Mouse (Mus musculus) lung, embryonic 15.5 days (tissue): ENCODE data around the gene Fam171a2. TPM values are rescaled to one million over a fixed set of nuclear protein-coding genes. Genes with fewer than 3 reads are reported as not detected.

Experiments
- ATAC-seq: fragments of 200-750 bp; cut with Nextera tagmentation; 2 replicates; pipeline ENCODE4 v1.8.0; 2017; ENCODE audit warnings: moderate number of reproducible peaks, borderline replicate concordance; ENCODE audit not compliant: low FRiP score, low TSS enrichment; ENCODE audit errors: extremely low read depth
- H3K27ac ChIP-seq: fragments of 300-500 bp; sonication (generic); 2 replicates; pipeline ENCODE4 v1.5.1; 2015; ENCODE audit warnings: moderate library complexity, mild to moderate bottlenecking, inconsistent platforms
- H3K27me3 ChIP-seq: fragments of 300-500 bp; sonication (generic); 2 replicates; pipeline ENCODE4 v1.6.1; 2015; ENCODE audit warnings: inconsistent platforms
- H3K36me3 ChIP-seq: fragments of 300-500 bp; sonication (generic); 2 replicates; pipeline ENCODE4 v1.6.1; 2015; ENCODE audit warnings: inconsistent platforms
- H3K4me1 ChIP-seq: fragments of 300-500 bp; sonication (generic); 2 replicates; pipeline ENCODE4 v1.6.1; 2015; ENCODE audit warnings: inconsistent platforms
- H3K4me2 ChIP-seq: fragments of 300-500 bp; sonication (generic); 2 replicates; pipeline ENCODE4 v1.6.1; 2015; ENCODE audit warnings: inconsistent platforms, mild to moderate bottlenecking, moderate library complexity
- H3K4me3 ChIP-seq: fragments of 300-500 bp; sonication (generic); 2 replicates; pipeline ENCODE4 v1.5.1; 2015; ENCODE audit warnings: mild to moderate bottlenecking, inconsistent platforms
- H3K9ac ChIP-seq: fragments of 300-500 bp; sonication (generic); 2 replicates; pipeline ENCODE4 v1.6.1; 2015; ENCODE audit warnings: inconsistent platforms
- H3K9me3 ChIP-seq: fragments of 300-500 bp; sonication (generic); 2 replicates; pipeline ENCODE4 v1.6.1; 2016; ENCODE audit warnings: inconsistent platforms
- WGBS: fragments of 180-500 bp; shearing (Covaris S2); methylation state at CpG from one replicate; pipeline ENCODE4 v1.1.7; 2015; 5-methylcytosine and 5-hydroxymethylcytosine counted together
- polyA plus RNA-seq: library from polyadenylated mRNA; unstranded; fragments of >200 nt; fragmentation: Nextera tagmentation; extraction: Ambion mirVana; gene quantifications from 2 replicates; pipeline ENCODE4 v1.2.1, GENCODE M21; 2015

Gene Fam171a2
- polyA plus RNA-seq, 1 experiment from 2014 or later: 4.7 TPM

GRCm38 (mm10) chr11:102432115-102432843 lies 15.2 kb downstream of the Fam171a2 start:
- no peaks in the 10 kb centered on the region for H3K27me3 ChIP-seq
- H3K36me3 ChIP-seq: peaks cover 24% of the 10 kb centered on the region
- H3K9ac ChIP-seq: no peak overlapping the region
- 49% methylated on average over 16 of the region's 16 CpGs for WGBS
- peaks cover 30% of the 10 kb centered on the region for H3K4me1 ChIP-seq
- H3K4me3 ChIP-seq: no peak overlapping the region
- H3K27ac ChIP-seq: no peak overlapping the region
- H3K4me2 ChIP-seq: no peak overlapping the region
- no peak for ATAC-seq
- H3K9me3 ChIP-seq: no peaks in the 10 kb centered on the region

GRCm38 (mm10) chr11:102431728-102432114 lies 15.8 kb downstream of the Fam171a2 start:
- H3K4me2 ChIP-seq: no peak overlapping the region
- no peak overlapping the region for H3K4me3 ChIP-seq
- peaks cover 25% of the 10 kb centered on the region for H3K4me1 ChIP-seq
- H3K27ac ChIP-seq: no peak overlapping the region
- ATAC-seq: no peak
- H3K9me3 ChIP-seq: no peaks in the 10 kb centered on the region
- H3K36me3 ChIP-seq: peaks cover 20% of the 10 kb centered on the region
- 81% methylated on average over 3 of the region's 3 CpGs for WGBS
- no peaks in the 10 kb centered on the region for H3K27me3 ChIP-seq
- H3K9ac ChIP-seq: no peak overlapping the region

- Histone ChIP-seq H3K9me3 (no peaks in the 10 kb centered on the region), H3K4me2 (peak overlapping the region; percentile 94), H3K9ac (peak overlapping the region; percentile 65), H3K4me1 (peaks cover 25% of the 10 kb centered on the region), H3K4me3 (peak overlapping the region; percentile 68), H3K27me3 (no peaks in the 10 kb centered on the region), H3K27ac (peak overlapping the region; percentile 86), H3K36me3 (peaks cover 16% of the 10 kb centered on the region)
- WGBS: 2% methylated on average over 7 of the region's 7 CpGs
- ATAC-seq: peak; percentile 19; the same call in 1 of the 2 replicates
Measured at GRCm38 (mm10) chr11:102431018-102431645, 16.4 kb downstream of the Fam171a2 start.

GRCm38 (mm10) chr11:102430121-102431017 lies 17.1 kb downstream of the Fam171a2 start, which contains the start of gene Grn:
TSS of gene Grn (plus strand) at chr11:102430315.
- peak within 1 kb of the TSS; percentile 68 for H3K4me3 ChIP-seq
- 0% methylated on average over 29 of the region's 29 CpGs for WGBS
- H3K36me3 ChIP-seq: peaks cover 9% of the 10 kb centered on the region

GRCm38 (mm10) chr11:102429551-102429950 lies 17.9 kb downstream of the Fam171a2 start:
- Histone ChIP-seq H3K4me2 (peak overlapping the region; percentile 94), H3K27me3 (no peaks in the 10 kb centered on the region), H3K27ac (0 out of 2 replicates have a peak overlapping the region, but pooled peaks have one; percentile 35), H3K9me3 (no peaks in the 10 kb centered on the region), H3K4me1 (peaks cover 30% of the 10 kb centered on the region), H3K36me3 (peaks cover under 1% of the 10 kb centered on the region), H3K4me3 (peak overlapping the region; percentile 68), H3K9ac (peak overlapping the region; percentile 55)
- no peak for ATAC-seq
- WGBS: 29% methylated on average over 3 of the region's 3 CpGs

More at GRCm38 (mm10) chr11:102430121-102431017, 17.1 kb downstream of the Fam171a2 start, which contains the start of gene Grn:
- Histone ChIP-seq H3K9me3 (no peaks in the 10 kb centered on the region), H3K4me1 (peaks cover 25% of the 10 kb centered on the region), H3K27me3 (no peaks in the 10 kb centered on the region), H3K9ac (peak within 1 kb of the TSS; percentile 65), H3K4me2 (peak within 1 kb of the TSS; percentile 94), H3K27ac (peak within 1 kb of the TSS; percentile 86)
- peak; percentile 92 for ATAC-seq

- H3K9ac ChIP-seq: no peak overlapping the region
- peaks cover 28% of the 10 kb centered on the region for H3K4me1 ChIP-seq
- H3K27me3 ChIP-seq: no peaks in the 10 kb centered on the region
- peak overlapping the region; percentile 68; the same call in 1 of the 2 replicates for H3K4me3 ChIP-seq
- no peak for ATAC-seq
- no peaks in the 10 kb centered on the region for H3K9me3 ChIP-seq
- H3K27ac ChIP-seq: 0 out of 2 replicates have a peak overlapping the region, but pooled peaks have one; percentile 35
- H3K4me2 ChIP-seq: peak overlapping the region; percentile 94
- 69% methylated on average over 8 of the region's 8 CpGs for WGBS
- no peaks in the 10 kb centered on the region for H3K36me3 ChIP-seq
Measured at GRCm38 (mm10) chr11:102428981-102429540, 18.4 kb downstream of the Fam171a2 start.

- Histone ChIP-seq H3K4me3 (no peak overlapping the region), H3K4me1 (peaks cover 15% of the 10 kb centered on the region), H3K9ac (no peak overlapping the region), H3K9me3 (no peaks in the 10 kb centered on the region), H3K27ac (no peak overlapping the region), H3K4me2 (no peak overlapping the region), H3K36me3 (no peaks in the 10 kb centered on the region), H3K27me3 (no peaks in the 10 kb centered on the region)
- no peak for ATAC-seq
- 74% methylated on average over 8 of the region's 8 CpGs for WGBS
Measured at GRCm38 (mm10) chr11:102425555-102426316, 21.7 kb downstream of the Fam171a2 start.

GRCm38 (mm10) chr11:102424666-102425065 lies 22.8 kb downstream of the Fam171a2 start:
- H3K27ac ChIP-seq: no peak overlapping the region
- no peaks in the 10 kb centered on the region for H3K36me3 ChIP-seq
- H3K27me3 ChIP-seq: no peaks in the 10 kb centered on the region
- H3K4me2 ChIP-seq: no peak overlapping the region
- H3K4me1 ChIP-seq: peaks cover 12% of the 10 kb centered on the region
- no peak overlapping the region for H3K4me3 ChIP-seq
- H3K9me3 ChIP-seq: no peaks in the 10 kb centered on the region
- 75% methylated on average over 6 of the region's 6 CpGs for WGBS
- H3K9ac ChIP-seq: no peak overlapping the region
- ATAC-seq: no peak

GRCm38 (mm10) chr11:102421559-102421958 lies 25.9 kb downstream of the Fam171a2 start:
- Histone ChIP-seq H3K27ac (no peak overlapping the region), H3K36me3 (no peaks in the 10 kb centered on the region)
- ATAC-seq: no peak

GRCm38 (mm10) chr11:102418887-102419286 lies 28.6 kb downstream of the Fam171a2 start:
- Histone ChIP-seq H3K4me1 (no peaks in the 10 kb centered on the region), H3K36me3 (no peaks in the 10 kb centered on the region), H3K27ac (no peak overlapping the region), H3K27me3 (no peaks in the 10 kb centered on the region), H3K4me3 (no peak overlapping the region), H3K4me2 (no peak overlapping the region), H3K9ac (no peak overlapping the region), H3K9me3 (no peaks in the 10 kb centered on the region)
- ATAC-seq: no peak

More at GRCm38 (mm10) chr11:102421559-102421958, 25.9 kb downstream of the Fam171a2 start:
- 39% methylated on average over 8 of the region's 8 CpGs for WGBS
- Histone ChIP-seq H3K9me3 (no peaks in the 10 kb centered on the region), H3K9ac (no peak overlapping the region), H3K4me3 (no peak overlapping the region), H3K4me2 (no peak overlapping the region), H3K27me3 (no peaks in the 10 kb centered on the region), H3K4me1 (0 out of 2 replicates have a peak, but pooled peaks cover 6% of the 10 kb centered on the region)

GRCm38 (mm10) chr11:102417160-102417559 lies 30.3 kb downstream of the Fam171a2 start:
- no peak for ATAC-seq
- Histone ChIP-seq H3K36me3 (no peaks in the 10 kb centered on the region), H3K4me3 (no peak overlapping the region), H3K4me2 (no peak overlapping the region), H3K27ac (no peak overlapping the region), H3K9ac (no peak overlapping the region), H3K9me3 (no peaks in the 10 kb centered on the region), H3K4me1 (no peaks in the 10 kb centered on the region), H3K27me3 (no peaks in the 10 kb centered on the region)
- 69% methylated on average over 1 of the region's 1 CpGs for WGBS
